Mouse (Mus musculus) kidney, adult 2 months (tissue): ENCODE measurements around the gene Sstr3. TPM values are rescaled to one million over a fixed set of nuclear protein-coding genes. Genes with fewer than 3 reads are reported as not detected.

Experiments
- DNase-seq: peaks from one replicate; pipeline ENCODE4 v3.0.0; 2021
- H3K27ac ChIP-seq: fragments of 200-500 bp; 2 replicates; pipeline ENCODE4 v1.5.1; 2012; ENCODE audit warnings: low read depth, low read length, control low read depth, inconsistent platforms; ENCODE audit not compliant: insufficient read depth
- H3K27me3 ChIP-seq: fragments of 200-500 bp; replicated peaks from 2 replicates; pipeline ENCODE4 v1.6.1; 2012; ENCODE audit warnings: mild to moderate bottlenecking, moderate library complexity, low read length, inconsistent platforms; ENCODE audit not compliant: control insufficient read depth, insufficient read depth
- H3K36me3 ChIP-seq: fragments of 200-500 bp; 2 replicates; pipeline ENCODE4 v1.6.1; 2012; ENCODE audit warnings: mild to moderate bottlenecking, moderate library complexity, low read length, inconsistent platforms; ENCODE audit not compliant: control insufficient read depth, insufficient read depth
- H3K4me1 ChIP-seq: fragments of 200-500 bp; 2 replicates; pipeline ENCODE4 v1.6.1; 2011; ENCODE audit warnings: low read length; ENCODE audit not compliant: control insufficient read depth, insufficient read depth
- H3K4me3 ChIP-seq: fragments of 200-500 bp; 2 replicates; pipeline ENCODE4 v1.5.1; 2011; ENCODE audit warnings: mild to moderate bottlenecking, low read depth, low read length, control low read depth; ENCODE audit not compliant: insufficient read depth
- CTCF ChIP-seq: fragments of 200-500 bp; conservative IDR thresholded peaks from 2 replicates; pipeline ENCODE4 v1.5.1; 2011; ENCODE audit warnings: low read depth, mild to moderate bottlenecking, control low read depth, low read length, moderate library complexity, mixed read lengths; ENCODE audit not compliant: insufficient read depth, insufficient read length
- POLR2A ChIP-seq: fragments of 200-500 bp; IDR thresholded peaks from one replicate; pipeline ENCODE4 v1.6.1; 2011; ENCODE audit warnings: low read depth, low read length, control low read depth
- WGBS: fragments of 180-500 bp; shearing (Covaris S2); methylation state at CpG from one replicate; pipeline ENCODE4 v1.1.7; 2018; 5-methylcytosine and 5-hydroxymethylcytosine counted together
- polyA plus RNA-seq: library from polyadenylated mRNA; depleted of rRNA; stranded (reverse); fragments of >200 nt; gene quantifications from 2 replicates; pipeline ENCODE4 v1.2.3, GENCODE M21; 2012

Gene Sstr3
- polyA plus RNA-seq, 1 experiment = 0.17 TPM

GRCm38 (mm10) chr15:78559141-78559979 is 14.9 kb upstream of the Sstr3 start:
- Histone ChIP-seq H3K4me1 (no peaks in the 10 kb centered on the region), H3K36me3 (no peaks in the 10 kb centered on the region), H3K4me3 (no peak overlapping the region), H3K27ac (no peak overlapping the region), H3K27me3 (no peaks in the 10 kb centered on the region)
- DNase-seq = no peak
- TF ChIP-seq POLR2A (no peak), CTCF (no peak)
- 65% methylated on average over 11 of the region's 11 CpGs for WGBS

GRCm38 (mm10) chr15:78557693-78558535 is 13.4 kb upstream of the Sstr3 start:
- TF ChIP-seq CTCF (no peak), POLR2A (no peak)
- no peak overlapping the region for H3K4me3 ChIP-seq
- DNase-seq = no peak
- H3K27ac ChIP-seq = no peak overlapping the region
- H3K27me3 ChIP-seq = no peaks in the 10 kb centered on the region
- 70% methylated on average over 10 of the region's 10 CpGs for WGBS
- no peaks in the 10 kb centered on the region for H3K4me1 ChIP-seq
- no peaks in the 10 kb centered on the region for H3K36me3 ChIP-seq

- TF ChIP-seq POLR2A = no peak
- TF ChIP-seq CTCF = no peak
- no peaks in the 10 kb centered on the region for H3K36me3 ChIP-seq
- no peaks in the 10 kb centered on the region for H3K4me1 ChIP-seq
- DNase-seq = peak; percentile 43
- no peaks in the 10 kb centered on the region for H3K27me3 ChIP-seq
- peak overlapping the region; percentile 54 for H3K4me3 ChIP-seq
- H3K27ac ChIP-seq = no peak overlapping the region
- 58% methylated on average over 25 of the region's 25 CpGs for WGBS
Measured at GRCm38 (mm10) chr15:78554545-78555313, 10.2 kb upstream of the Sstr3 start.

GRCm38 (mm10) chr15:78549189-78549734 is 4.8 kb upstream of the Sstr3 start:
- 69% methylated on average over 4 of the region's 4 CpGs for WGBS
- Histone ChIP-seq H3K4me3 (no peak overlapping the region), H3K4me1 (peaks cover 6% of the 10 kb centered on the region; the same call in 1 of the 2 replicates), H3K27ac (no peak overlapping the region), H3K36me3 (no peaks in the 10 kb centered on the region), H3K27me3 (no peaks in the 10 kb centered on the region)
- TF ChIP-seq POLR2A = no peak
- TF ChIP-seq CTCF = no peak
- DNase-seq = no peak

GRCm38 (mm10) chr15:78548711-78549110 is 4.2 kb upstream of the Sstr3 start:
- WGBS = 61% methylated on average over 8 of the region's 8 CpGs
- Histone ChIP-seq H3K36me3 (no peaks in the 10 kb centered on the region), H3K4me3 (no peak overlapping the region), H3K27ac (no peak overlapping the region), H3K27me3 (no peaks in the 10 kb centered on the region), H3K4me1 (peaks cover 6% of the 10 kb centered on the region; the same call in 1 of the 2 replicates)
- DNase-seq = no peak
- TF ChIP-seq CTCF (no peak), POLR2A (no peak)

GRCm38 (mm10) chr15:78548336-78548665 is 3.8 kb upstream of the Sstr3 start:
- Histone ChIP-seq H3K27ac (no peak overlapping the region), H3K27me3 (no peaks in the 10 kb centered on the region), H3K4me3 (no peak overlapping the region), H3K36me3 (no peaks in the 10 kb centered on the region), H3K4me1 (peaks cover 6% of the 10 kb centered on the region; the same call in 1 of the 2 replicates)
- no peak for DNase-seq
- TF ChIP-seq CTCF (no peak), POLR2A (no peak)
- 41% methylated on average over 3 of the region's 3 CpGs for WGBS
